Mouse (Mus musculus) cerebellum, adult (tissue): ENCODE data around the gene Rmnd5b.

ENCODE experiments used
- ATAC-seq: cut with Nextera tagmentation; 2 replicates; pipeline ENCODE4 v1.9.2; 2017; ENCODE audit warnings: mild to moderate bottlenecking, moderate library complexity, mixed read lengths; ENCODE audit not compliant: insufficient number of reproducible peaks, low FRiP score, low TSS enrichment

Rmnd5b gene

GRCm38 (mm10) chr11:51595459-51596083, 40.1 kb downstream of the Rmnd5b start:
- no peak for ATAC-seq

GRCm38 (mm10) chr11:51594715-51595350, 40.9 kb downstream of the Rmnd5b start:
- ATAC-seq = no peak

- ATAC-seq = no peak
Observed at GRCm38 (mm10) chr11:51593849-51594248, 41.8 kb downstream of the Rmnd5b start.

- no peak for ATAC-seq
Observed at GRCm38 (mm10) chr11:51593368-51593767, 42.3 kb downstream of the Rmnd5b start.

- no peak for ATAC-seq
Observed at GRCm38 (mm10) chr11:51591915-51592314, 43.8 kb downstream of the Rmnd5b start.

GRCm38 (mm10) chr11:51591168-51591567, 44.5 kb downstream of the Rmnd5b start:
- ATAC-seq = no peak

GRCm38 (mm10) chr11:51590002-51590401, 45.7 kb downstream of the Rmnd5b start:
- ATAC-seq = no peak

- ATAC-seq = no peak
Observed at GRCm38 (mm10) chr11:51588833-51589232, 46.9 kb downstream of the Rmnd5b start.

GRCm38 (mm10) chr11:51587059-51587458, 48.6 kb downstream of the Rmnd5b start:
- no peak for ATAC-seq

- no peak for ATAC-seq
Observed at GRCm38 (mm10) chr11:51586411-51586810, 49.3 kb downstream of the Rmnd5b start.

- no peak for ATAC-seq
Observed at GRCm38 (mm10) chr11:51585608-51586252, 50.0 kb downstream of the Rmnd5b start.

- ATAC-seq = peak; percentile 91
Observed at GRCm38 (mm10) chr11:51584431-51585248, 51.1 kb downstream of the Rmnd5b start, which contains the start of gene Phykpl. Gene Phykpl, plus strand, starts transcription at chr11:51584757.

- ATAC-seq = peak; percentile 16
Observed at GRCm38 (mm10) chr11:51584057-51584430, 51.7 kb downstream of the Rmnd5b start.

GRCm38 (mm10) chr11:51582713-51583112, 53.0 kb downstream of the Rmnd5b start:
- no peak for ATAC-seq

GRCm38 (mm10) chr11:51579024-51579423, 56.7 kb downstream of the Rmnd5b start:
- ATAC-seq = no peak

GRCm38 (mm10) chr11:51577587-51577986, 58.1 kb downstream of the Rmnd5b start:
- no peak for ATAC-seq

- ATAC-seq = no peak
Observed at GRCm38 (mm10) chr11:51576454-51576853, 59.2 kb downstream of the Rmnd5b start.
